Mouse (Mus musculus) hindbrain, embryonic 15.5 days (tissue): ENCODE results near the gene Ddhd1. TPM values are rescaled to one million over a fixed set of nuclear protein-coding genes. Genes with fewer than 3 reads are reported as not detected.
A peak's percentile ranks its signal among the peaks of the same experiment; 100 is the strongest.

Experiments
- ATAC-seq: fragments of 200-750 bp; cut with Nextera tagmentation; 2 replicates; pipeline ENCODE4 v1.8.0; 2017; ENCODE audit warnings: low read depth, moderate number of reproducible peaks, moderate TSS enrichment; ENCODE audit not compliant: low FRiP score
- H3K27ac ChIP-seq: fragments of 300-500 bp; sonication (generic); replicated peaks from 2 replicates; pipeline ENCODE4 v1.5.1; 2015; ENCODE audit warnings: mild to moderate bottlenecking, inconsistent platforms
- H3K27me3 ChIP-seq: fragments of 300-500 bp; sonication (generic); 2 replicates; pipeline ENCODE4 v1.6.1; 2015; ENCODE audit warnings: control low read depth, inconsistent platforms
- H3K36me3 ChIP-seq: fragments of 300-500 bp; sonication (generic); 2 replicates; pipeline ENCODE4 v1.6.1; 2015; ENCODE audit warnings: control low read depth, inconsistent platforms
- H3K4me1 ChIP-seq: fragments of 300-500 bp; sonication (generic); replicated peaks from 2 replicates; pipeline ENCODE4 v1.6.1; 2015; ENCODE audit warnings: control low read depth, inconsistent platforms
- H3K4me2 ChIP-seq: fragments of 300-500 bp; sonication (generic); 2 replicates; pipeline ENCODE4 v1.6.1; 2015; ENCODE audit warnings: moderate library complexity, mild to moderate bottlenecking, inconsistent platforms
- H3K4me3 ChIP-seq: fragments of 300-500 bp; sonication (generic); 2 replicates; pipeline ENCODE4 v1.5.1; 2015; ENCODE audit warnings: mild to moderate bottlenecking, inconsistent platforms
- H3K9ac ChIP-seq: fragments of 300-500 bp; sonication (generic); 2 replicates; pipeline ENCODE4 v1.6.1; 2015; ENCODE audit warnings: inconsistent platforms
- H3K9me3 ChIP-seq: fragments of 300-500 bp; sonication (generic); 2 replicates; pipeline ENCODE4 v1.6.1; 2016; ENCODE audit warnings: control low read depth, inconsistent platforms
- WGBS: fragments of 180-500 bp; shearing (Covaris S2); methylation state at CpG from one replicate; pipeline ENCODE4 v1.1.7; 2015; 5-methylcytosine and 5-hydroxymethylcytosine counted together
- polyA plus RNA-seq: library from polyadenylated mRNA; unstranded; fragments of >200 nt; fragmentation: Nextera tagmentation; extraction: Ambion mirVana; gene quantifications from 2 replicates; pipeline ENCODE4 v1.2.1, GENCODE M21; 2015

Ddhd1 gene
- polyA plus RNA-seq, 1 experiment from 2014 or later: 21.2 TPM

GRCm38 (mm10) chr14:45642795-45643194, 15.1 kb downstream of the Ddhd1 start:
- no peak for ATAC-seq
- no peaks in the 10 kb centered on the region for H3K27me3 ChIP-seq
- WGBS: 52% methylated on average over 5 of the region's 5 CpGs
- H3K36me3 ChIP-seq: no peaks in the 10 kb centered on the region
- no peak overlapping the region for H3K4me2 ChIP-seq
- peaks cover 37% of the 10 kb centered on the region for H3K4me1 ChIP-seq
- no peak overlapping the region for H3K27ac ChIP-seq
- no peak overlapping the region for H3K4me3 ChIP-seq
- no peak overlapping the region for H3K9ac ChIP-seq
- H3K9me3 ChIP-seq: no peaks in the 10 kb centered on the region

- 74% methylated on average over 9 of the region's 9 CpGs for WGBS
- 0 out of 2 replicates have a peak overlapping the region, but pooled peaks have one; percentile 21 for H3K27ac ChIP-seq
These were observed 15.7 kb downstream of the Ddhd1 start for GRCm38 (mm10) chr14:45642217-45642616.

GRCm38 (mm10) chr14:45638717-45639116, 19.2 kb downstream of the Ddhd1 start:
- H3K4me2 ChIP-seq: no peak overlapping the region
- 73% methylated on average over 5 of the region's 5 CpGs for WGBS
- H3K9ac ChIP-seq: no peak overlapping the region
- peaks cover 16% of the 10 kb centered on the region for H3K4me1 ChIP-seq
- no peaks in the 10 kb centered on the region for H3K9me3 ChIP-seq
- no peaks in the 10 kb centered on the region for H3K36me3 ChIP-seq
- H3K27me3 ChIP-seq: no peaks in the 10 kb centered on the region
- no peak overlapping the region for H3K4me3 ChIP-seq
- ATAC-seq: no peak
- no peak overlapping the region for H3K27ac ChIP-seq

More at GRCm38 (mm10) chr14:45642217-45642616, 15.7 kb downstream of the Ddhd1 start:
- Histone ChIP-seq H3K4me1 (peaks cover 32% of the 10 kb centered on the region), H3K9ac (no peak overlapping the region), H3K36me3 (no peaks in the 10 kb centered on the region), H3K27me3 (no peaks in the 10 kb centered on the region), H3K9me3 (no peaks in the 10 kb centered on the region), H3K4me2 (no peak overlapping the region), H3K4me3 (no peak overlapping the region)
- ATAC-seq: no peak; the same call in 1 of the 2 replicates

GRCm38 (mm10) chr14:45635496-45635895, 22.4 kb downstream of the Ddhd1 start:
- Histone ChIP-seq H3K4me2 (no peak overlapping the region), H3K36me3 (no peaks in the 10 kb centered on the region), H3K27me3 (no peaks in the 10 kb centered on the region), H3K9ac (no peak overlapping the region), H3K4me3 (no peak overlapping the region), H3K4me1 (no peaks in the 10 kb centered on the region), H3K27ac (no peak overlapping the region), H3K9me3 (no peaks in the 10 kb centered on the region)
- WGBS: 91% methylated on average over 1 of the region's 1 CpGs
- ATAC-seq: no peak

GRCm38 (mm10) chr14:45632756-45633537, 25.0 kb downstream of the Ddhd1 start:
- Histone ChIP-seq H3K27me3 (no peaks in the 10 kb centered on the region), H3K9me3 (no peaks in the 10 kb centered on the region), H3K4me1 (no peaks in the 10 kb centered on the region), H3K4me2 (no peak overlapping the region), H3K9ac (no peak overlapping the region), H3K27ac (no peak overlapping the region), H3K4me3 (no peak overlapping the region), H3K36me3 (no peaks in the 10 kb centered on the region)
- 88% methylated on average over 4 of the region's 4 CpGs for WGBS
- no peak for ATAC-seq

- Histone ChIP-seq H3K4me3 (no peak overlapping the region), H3K9ac (no peak overlapping the region), H3K27me3 (no peaks in the 10 kb centered on the region), H3K4me1 (no peaks in the 10 kb centered on the region), H3K27ac (no peak overlapping the region), H3K36me3 (no peaks in the 10 kb centered on the region), H3K9me3 (no peaks in the 10 kb centered on the region), H3K4me2 (no peak overlapping the region)
- WGBS: 88% methylated on average over 5 of the region's 5 CpGs
- no peak for ATAC-seq
These were observed 27.4 kb downstream of the Ddhd1 start for GRCm38 (mm10) chr14:45630544-45630943.

- Histone ChIP-seq H3K9me3 (no peaks in the 10 kb centered on the region), H3K4me2 (no peak overlapping the region), H3K36me3 (no peaks in the 10 kb centered on the region), H3K27me3 (no peaks in the 10 kb centered on the region), H3K4me1 (no peaks in the 10 kb centered on the region), H3K9ac (no peak overlapping the region), H3K27ac (no peak overlapping the region), H3K4me3 (no peak overlapping the region)
- 88% methylated on average over 1 of the region's 1 CpGs for WGBS
- no peak for ATAC-seq
These were observed 28.0 kb downstream of the Ddhd1 start for GRCm38 (mm10) chr14:45629938-45630337.

GRCm38 (mm10) chr14:45618351-45618750, 39.6 kb downstream of the Ddhd1 start:
- Histone ChIP-seq H3K4me3 (no peak overlapping the region), H3K9me3 (no peaks in the 10 kb centered on the region), H3K27ac (no peak overlapping the region), H3K4me1 (no peaks in the 10 kb centered on the region), H3K27me3 (no peaks in the 10 kb centered on the region), H3K36me3 (peaks cover 43% of the 10 kb centered on the region), H3K4me2 (no peak overlapping the region), H3K9ac (no peak overlapping the region)
- no peak for ATAC-seq
- WGBS: 61% methylated on average over 6 of the region's 6 CpGs

GRCm38 (mm10) chr14:45616526-45616925, 41.4 kb downstream of the Ddhd1 start:
- no peak for ATAC-seq
- 97% methylated on average over 5 of the region's 5 CpGs for WGBS
- H3K4me2 ChIP-seq: no peak overlapping the region
- H3K27me3 ChIP-seq: no peaks in the 10 kb centered on the region
- H3K36me3 ChIP-seq: peaks cover 54% of the 10 kb centered on the region
- no peaks in the 10 kb centered on the region for H3K4me1 ChIP-seq
- H3K9ac ChIP-seq: no peak overlapping the region
- no peaks in the 10 kb centered on the region for H3K9me3 ChIP-seq
- no peak overlapping the region for H3K4me3 ChIP-seq
- no peak overlapping the region for H3K27ac ChIP-seq

GRCm38 (mm10) chr14:45615776-45616175, 42.2 kb downstream of the Ddhd1 start:
- ATAC-seq: no peak
- Histone ChIP-seq H3K4me3 (no peak overlapping the region), H3K27ac (no peak overlapping the region), H3K4me1 (no peaks in the 10 kb centered on the region), H3K4me2 (no peak overlapping the region), H3K27me3 (no peaks in the 10 kb centered on the region), H3K36me3 (peaks cover 56% of the 10 kb centered on the region), H3K9me3 (no peaks in the 10 kb centered on the region), H3K9ac (no peak overlapping the region)
- WGBS: 79% methylated on average over 2 of the region's 2 CpGs

GRCm38 (mm10) chr14:45614822-45615221, 43.1 kb downstream of the Ddhd1 start:
- H3K4me1 ChIP-seq: no peaks in the 10 kb centered on the region
- H3K9me3 ChIP-seq: no peaks in the 10 kb centered on the region
- H3K27me3 ChIP-seq: no peaks in the 10 kb centered on the region
- H3K36me3 ChIP-seq: peaks cover 63% of the 10 kb centered on the region
- H3K4me2 ChIP-seq: no peak overlapping the region
- ATAC-seq: no peak
- H3K4me3 ChIP-seq: no peak overlapping the region
- WGBS: 75% methylated on average over 4 of the region's 4 CpGs
- no peak overlapping the region for H3K9ac ChIP-seq
- no peak overlapping the region for H3K27ac ChIP-seq

- Histone ChIP-seq H3K4me1 (no peaks in the 10 kb centered on the region), H3K27me3 (no peaks in the 10 kb centered on the region), H3K9me3 (no peaks in the 10 kb centered on the region), H3K27ac (no peak overlapping the region), H3K4me2 (no peak overlapping the region), H3K36me3 (peaks cover 66% of the 10 kb centered on the region), H3K4me3 (no peak overlapping the region), H3K9ac (no peak overlapping the region)
- ATAC-seq: no peak
- WGBS: 87% methylated on average over 6 of the region's 6 CpGs
These were observed 43.5 kb downstream of the Ddhd1 start for GRCm38 (mm10) chr14:45614406-45614805.

- Histone ChIP-seq H3K4me2 (no peak overlapping the region), H3K9ac (no peak overlapping the region), H3K27me3 (no peaks in the 10 kb centered on the region), H3K4me1 (no peaks in the 10 kb centered on the region), H3K9me3 (no peaks in the 10 kb centered on the region), H3K27ac (no peak overlapping the region), H3K4me3 (no peak overlapping the region), H3K36me3 (peaks cover 60% of the 10 kb centered on the region)
- WGBS: 88% methylated on average over 7 of the region's 7 CpGs
- ATAC-seq: no peak
These were observed 46.3 kb downstream of the Ddhd1 start for GRCm38 (mm10) chr14:45611654-45612053.
